Mouse (Mus musculus) cerebellum, adult 2 months (tissue): ENCODE measurements around the gene Snrpa1. TPM values are rescaled to one million over a fixed set of nuclear protein-coding genes. Genes with fewer than 3 reads are reported as not detected.
"Not testable (repeated sequence)": the region's sequence is repeated elsewhere in the genome, so short reads cannot be mapped to it uniquely, and the experiment has no call there.

Experiments
- DNase-seq, 2 experiments: peaks; one replicate each; pipeline ENCODE4 v3.0.0; 2021
- H3K27ac ChIP-seq: fragments of 200-500 bp; 2 replicates; pipeline ENCODE4 v1.5.1; 2012; ENCODE audit warnings: low read length, control low read depth, inconsistent platforms; ENCODE audit not compliant: insufficient read depth
- H3K27me3 ChIP-seq: fragments of 200-500 bp; 2 replicates; pipeline ENCODE4 v1.6.1; 2012; ENCODE audit warnings: inconsistent platforms, mild to moderate bottlenecking, low read length, moderate library complexity; ENCODE audit not compliant: control insufficient read depth, insufficient read depth
- H3K4me1 ChIP-seq: fragments of 200-500 bp; 2 replicates; pipeline ENCODE4 v1.6.1; 2011; ENCODE audit warnings: low read length; ENCODE audit not compliant: control insufficient read depth, insufficient read depth
- H3K4me3 ChIP-seq: fragments of 200-500 bp; replicated peaks from 2 replicates; pipeline ENCODE3; 2011; ENCODE audit warnings: mild to moderate bottlenecking, low read depth, low read length, control low read depth; ENCODE audit not compliant: insufficient read depth
- CTCF ChIP-seq: fragments of 200-500 bp; IDR thresholded peaks from 2 replicates; pipeline ENCODE4 v1.5.1; 2011; ENCODE audit warnings: low read depth, mild to moderate bottlenecking, control low read depth, low read length, moderate library complexity, borderline replicate concordance; ENCODE audit not compliant: insufficient read depth
- POLR2A ChIP-seq: fragments of 200-500 bp; IDR thresholded peaks from 2 replicates; pipeline ENCODE4 v1.6.1; 2011; ENCODE audit warnings: low read length, control low read depth, borderline replicate concordance; ENCODE audit not compliant: insufficient read depth
- WGBS: fragments of 180-500 bp; shearing (Covaris S2); methylation state at CpG from one replicate; pipeline ENCODE4 v1.1.7; 2018; 5-methylcytosine and 5-hydroxymethylcytosine counted together
- polyA plus RNA-seq: library from polyadenylated mRNA; depleted of rRNA; stranded (reverse); fragments of >200 nt; gene quantifications from 2 replicates; pipeline ENCODE4 v1.2.3, GENCODE M21; 2012

Gene Snrpa1
- polyA plus RNA-seq, 1 experiment = 45.9 TPM

DNA sequence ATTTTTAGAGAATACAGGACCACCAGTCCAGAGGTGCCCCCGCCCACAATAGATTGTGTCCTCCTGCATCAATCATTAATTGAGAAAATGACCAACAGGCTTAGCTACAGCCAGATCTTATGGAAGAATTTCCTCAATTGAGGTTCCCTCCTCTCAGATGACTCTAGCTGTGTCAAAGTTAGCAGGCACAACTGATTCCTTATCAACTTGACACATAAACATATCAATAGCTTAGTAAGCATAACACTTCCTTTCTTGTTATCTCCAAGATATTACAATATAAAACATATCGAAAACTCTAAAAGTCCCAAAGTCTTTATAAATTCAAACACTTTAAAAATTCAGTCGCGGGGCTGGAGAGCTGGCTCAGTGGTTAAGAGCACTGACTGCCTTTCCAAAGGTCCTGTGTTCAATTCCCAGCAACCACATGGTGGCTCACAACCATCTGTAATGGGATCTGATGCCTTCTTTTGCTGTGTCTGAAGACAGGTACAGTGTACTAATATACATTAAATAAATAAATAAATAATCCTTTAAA lies 4.8 kb upstream of the Snrpa1 start:
- DNase-seq = no peak
- Histone ChIP-seq H3K27ac (no peak overlapping the region), H3K4me1 (no peaks in the 10 kb centered on the region), H3K4me3 (no peak overlapping the region), H3K27me3 (no peaks in the 10 kb centered on the region)
- WGBS = 95% methylated on average over 4 of the region's 4 CpGs
- TF ChIP-seq CTCF = no peak
- TF ChIP-seq POLR2A = no peak

DNA sequence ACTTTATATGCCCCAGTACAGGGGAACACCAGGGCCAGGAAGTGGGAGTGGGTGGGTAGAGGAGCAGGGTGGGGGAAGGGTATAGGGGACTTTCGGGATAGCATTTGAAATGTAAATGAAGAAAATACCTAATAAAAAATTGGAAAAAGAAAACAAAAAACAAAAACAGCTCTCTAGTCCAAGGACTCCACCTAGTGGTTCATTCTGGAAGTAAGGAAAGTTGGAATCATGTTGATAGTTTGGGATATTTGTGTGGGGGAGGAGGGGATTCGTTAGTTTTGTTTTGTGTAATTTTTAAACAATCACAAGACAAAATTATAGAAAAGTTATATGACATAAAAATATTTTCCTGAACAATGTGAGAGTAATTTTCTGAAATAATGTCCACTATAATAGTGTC lies 3.4 kb upstream of the Snrpa1 start:
- WGBS = 3% methylated on average over 2 of the region's 2 CpGs
- TF ChIP-seq CTCF = peak; percentile 48; the same call in 1 of the 2 replicates
- not testable (repeated sequence) for H3K4me1 ChIP-seq, H3K27ac ChIP-seq, H3K27me3 ChIP-seq, DNase-seq, H3K4me3 ChIP-seq

DNA sequence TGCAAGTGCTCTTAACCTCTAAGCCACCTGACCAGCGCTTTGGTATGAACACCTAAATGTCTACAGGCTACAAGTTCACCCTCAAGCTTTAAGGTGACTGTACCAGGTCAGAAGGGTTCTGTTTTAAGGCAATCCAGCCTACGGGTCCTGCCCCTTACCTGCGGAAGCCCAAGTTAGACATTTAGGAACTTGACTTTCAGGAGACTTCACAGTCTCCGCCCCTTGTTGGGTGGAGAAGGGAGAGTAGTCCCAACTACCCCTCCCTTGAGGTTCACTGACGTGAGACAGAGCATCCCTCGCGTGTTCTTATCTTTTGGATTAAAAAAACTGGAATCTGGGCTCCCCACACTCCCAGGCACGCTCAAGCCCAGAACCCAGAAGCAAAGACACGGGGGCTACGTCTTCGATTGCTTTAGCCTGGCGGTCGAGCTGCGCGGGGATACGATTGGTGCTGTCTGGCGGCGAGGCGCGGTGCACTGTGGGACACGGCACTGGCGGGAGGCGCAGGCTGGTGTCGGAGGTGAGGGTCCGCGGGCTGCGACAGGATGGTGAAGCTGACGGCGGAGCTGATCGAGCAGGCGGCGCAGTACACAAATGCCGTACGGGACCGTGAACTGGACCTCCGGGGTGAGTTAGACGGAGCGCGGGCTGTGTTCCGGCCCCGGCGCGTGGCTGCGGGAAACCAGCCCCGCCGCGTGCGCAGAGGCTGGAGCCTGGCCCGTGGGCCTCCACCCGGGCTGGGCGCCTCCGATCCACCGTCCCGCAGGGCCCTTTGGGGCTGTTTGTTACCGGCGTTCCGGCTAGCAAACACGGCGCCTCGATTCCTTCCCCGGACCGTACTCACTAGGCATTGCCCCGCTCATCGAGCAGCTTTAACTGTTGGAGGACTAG lies 1.5 kb downstream of the Snrpa1 start:
- Histone ChIP-seq H3K4me3 (peak overlapping the region; percentile 80), H3K27ac (no peak overlapping the region), H3K27me3 (no peaks in the 10 kb centered on the region), H3K4me1 (no peaks in the 10 kb centered on the region)
- DNase-seq = peak; percentile 87 to 92
- WGBS = under 1% methylated on average over 64 of the region's 64 CpGs
- TF ChIP-seq POLR2A = peak; percentile 93
- no peak for TF ChIP-seq CTCF

DNA sequence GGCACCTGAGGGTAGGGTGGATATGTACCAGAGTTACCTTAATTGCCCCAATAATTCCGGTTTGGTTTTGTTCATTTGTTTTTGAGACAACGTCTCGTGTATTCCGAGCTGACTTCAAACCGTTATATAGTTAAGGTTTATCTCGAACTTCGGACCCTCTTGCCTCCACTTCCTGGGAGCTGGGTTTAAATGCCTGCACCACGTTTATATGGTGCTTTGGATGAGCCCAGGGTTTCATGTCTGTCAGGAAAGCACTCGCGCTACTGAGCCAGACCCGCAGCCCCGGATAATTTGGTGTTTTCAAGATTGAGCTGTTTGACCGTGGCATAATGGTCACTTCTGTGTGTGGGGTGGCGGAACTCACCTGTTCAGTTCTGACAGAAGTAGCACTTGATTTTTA lies 2.3 kb downstream of the Snrpa1 start:
- Histone ChIP-seq H3K27ac (no peak overlapping the region), H3K4me1 (no peaks in the 10 kb centered on the region), H3K27me3 (no peaks in the 10 kb centered on the region), H3K4me3 (peak overlapping the region; percentile 80)
- no peak for DNase-seq
- no peak for TF ChIP-seq CTCF
- no peak for TF ChIP-seq POLR2A
- WGBS = 2% methylated on average over 14 of the region's 14 CpGs

DNA sequence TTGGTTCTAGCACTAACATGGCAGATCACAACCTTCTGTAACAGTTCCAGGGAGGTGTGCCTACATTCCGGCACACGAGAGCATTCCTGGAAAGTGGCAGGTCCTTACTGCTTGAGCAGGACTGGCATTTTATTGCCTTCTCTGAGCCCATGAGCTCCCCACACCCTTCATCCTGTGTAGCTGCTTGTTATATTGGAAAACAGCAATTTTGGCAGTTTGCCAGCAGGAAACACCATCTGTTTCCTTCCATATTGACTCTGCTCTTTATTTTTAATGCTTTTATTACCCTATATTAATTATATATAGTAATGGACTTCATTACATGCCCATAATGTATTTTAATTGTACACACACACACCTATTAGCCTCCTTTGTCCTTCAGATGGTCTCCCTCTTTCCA lies 17.6 kb downstream of the Snrpa1 start:
- H3K4me3 ChIP-seq = no peak overlapping the region
- no peak for TF ChIP-seq CTCF
- TF ChIP-seq POLR2A = no peak
- DNase-seq = peak; percentile 19 to 49
- H3K27ac ChIP-seq = no peak overlapping the region
- 4% methylated on average over 2 of the region's 2 CpGs for WGBS
- H3K4me1 ChIP-seq = peaks cover 12% of the 10 kb centered on the region
- no peaks in the 10 kb centered on the region for H3K27me3 ChIP-seq

DNA sequence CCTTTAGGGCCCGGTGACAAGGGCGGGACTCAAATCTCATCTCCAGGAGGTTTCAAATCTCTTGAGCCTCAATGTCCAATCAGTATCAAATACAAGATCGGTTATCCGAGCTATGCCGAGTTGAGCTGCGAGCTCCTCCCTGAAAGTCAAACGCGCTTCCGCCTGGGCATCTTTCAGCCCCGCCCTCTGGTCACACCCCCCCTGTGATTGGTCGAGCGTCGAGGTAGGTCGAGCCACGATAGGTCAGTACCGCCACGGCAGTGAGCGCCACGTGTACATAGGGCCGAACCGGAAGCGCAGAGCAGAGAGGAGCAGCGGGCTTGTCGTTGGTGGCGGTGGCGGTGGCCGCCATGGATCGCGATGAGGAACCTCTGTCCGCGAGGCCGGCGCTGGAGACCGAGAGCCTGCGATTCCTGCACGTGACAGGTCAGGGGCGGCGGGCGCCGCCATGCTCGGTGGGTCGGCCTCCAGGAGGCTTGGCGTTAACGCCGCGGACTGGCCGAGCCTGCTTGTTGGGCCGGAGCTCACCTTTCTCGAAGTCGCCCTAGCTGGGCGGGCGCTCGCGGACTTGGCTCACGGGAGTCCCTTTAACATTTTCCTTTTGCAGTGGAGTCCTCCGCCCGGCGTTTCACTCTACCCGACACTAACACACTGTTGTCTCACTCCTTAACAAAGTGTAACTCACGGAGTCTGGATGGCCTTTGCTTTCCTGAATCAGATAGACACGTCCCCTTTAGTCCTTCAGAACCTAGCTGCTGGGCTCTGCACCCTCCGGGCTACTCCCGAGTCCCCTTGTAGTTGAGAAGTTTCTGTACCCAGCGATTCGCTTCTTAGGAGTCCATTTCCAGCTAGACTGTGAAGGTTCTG lies 20.8 kb downstream of the Snrpa1 start, which contains the start of gene Selenos:
Selenos (plus strand) TSS at position 286 of the 867 bp plus-strand sequence.
- under 1% methylated on average over 65 of the region's 65 CpGs for WGBS

DNA sequence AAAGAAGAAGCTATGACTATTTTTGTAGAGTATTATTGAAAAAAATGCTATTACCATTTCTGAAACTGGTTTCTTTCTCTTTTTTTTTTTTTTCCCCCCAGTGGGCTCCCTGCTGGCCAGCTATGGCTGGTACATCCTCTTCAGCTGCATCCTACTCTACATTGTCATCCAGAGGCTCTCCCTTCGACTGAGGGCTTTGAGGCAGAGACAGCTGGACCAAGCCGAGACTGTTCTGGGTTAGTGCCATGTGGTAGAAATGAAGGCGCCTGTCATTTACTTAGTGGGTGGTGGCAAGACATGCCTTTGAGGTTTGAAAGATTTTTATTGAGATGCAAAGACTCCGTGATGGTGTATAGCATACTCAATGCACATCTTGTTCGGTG lies 21.4 kb downstream of the Snrpa1 start:
- DNase-seq = peak in 1 of 2 experiments; percentile 20
- TF ChIP-seq POLR2A (no peak), CTCF (no peak)
- Histone ChIP-seq H3K4me3 (peak overlapping the region; percentile 75), H3K4me1 (peaks cover 12% of the 10 kb centered on the region), H3K27ac (no peak overlapping the region), H3K27me3 (no peaks in the 10 kb centered on the region)
- 12% methylated on average over 5 of the region's 5 CpGs for WGBS

More for the DNA sequence above, 20.8 kb downstream of the Snrpa1 start, which contains the start of gene Selenos:
- Histone ChIP-seq H3K27me3 (no peaks in the 10 kb centered on the region), H3K4me1 (peaks cover 12% of the 10 kb centered on the region), H3K27ac (no peak within 1 kb of the TSS), H3K4me3 (peak within 1 kb of the TSS; percentile 75)
- peak; percentile 94 to 95 for DNase-seq
- TF ChIP-seq CTCF = no peak
- TF ChIP-seq POLR2A = peak; percentile 76
